Mouse (Mus musculus) limb, embryonic 13.5 days (tissue): ENCODE measurements around the gene Ugt3a2. TPM values are rescaled to one million over a fixed set of nuclear protein-coding genes. Genes with fewer than 3 reads are reported as not detected.

Source experiments
- ATAC-seq: fragments of 200-750 bp; cut with Nextera tagmentation; 2 replicates; pipeline ENCODE4 v1.8.0; 2017; ENCODE audit warnings: low read depth, moderate number of reproducible peaks, moderate TSS enrichment; ENCODE audit not compliant: low FRiP score
- H3K27ac ChIP-seq: fragments of 300-500 bp; sonication (generic); 2 replicates; pipeline ENCODE4 v1.5.1; 2015; ENCODE audit warnings: inconsistent platforms, mild to moderate bottlenecking, moderate library complexity
- H3K27me3 ChIP-seq: fragments of 300-500 bp; sonication (generic); 2 replicates; pipeline ENCODE4 v1.6.1; 2015; ENCODE audit warnings: mild to moderate bottlenecking, inconsistent platforms
- H3K36me3 ChIP-seq: fragments of 300-500 bp; sonication (generic); 2 replicates; pipeline ENCODE4 v1.6.1; 2015; ENCODE audit warnings: inconsistent platforms, mild to moderate bottlenecking, moderate library complexity
- H3K4me1 ChIP-seq: fragments of 300-500 bp; sonication (generic); 2 replicates; pipeline ENCODE4 v1.6.1; 2015; ENCODE audit warnings: inconsistent platforms
- H3K4me2 ChIP-seq: fragments of 300-500 bp; sonication (generic); replicated peaks from 2 replicates; pipeline ENCODE4 v1.6.1; 2015; ENCODE audit warnings: inconsistent platforms, mild to moderate bottlenecking, moderate library complexity
- H3K4me3 ChIP-seq: fragments of 300-500 bp; sonication (generic); 2 replicates; pipeline ENCODE4 v1.5.1; 2015; ENCODE audit warnings: moderate library complexity, mild to moderate bottlenecking, inconsistent platforms
- H3K9ac ChIP-seq: fragments of 300-500 bp; sonication (generic); 2 replicates; pipeline ENCODE4 v1.6.1; 2015; ENCODE audit warnings: mild to moderate bottlenecking, inconsistent platforms
- H3K9me3 ChIP-seq: fragments of 300-500 bp; sonication (generic); 2 replicates; pipeline ENCODE4 v1.6.1; 2016; ENCODE audit warnings: inconsistent platforms
- WGBS: fragments of 180-500 bp; shearing (Covaris S2); methylation state at CpG from one replicate; pipeline ENCODE4 v1.1.7; 2015; 5-methylcytosine and 5-hydroxymethylcytosine counted together
- polyA plus RNA-seq: library from polyadenylated mRNA; unstranded; fragments of >200 nt; fragmentation: Nextera tagmentation; extraction: Ambion mirVana; gene quantifications from 2 replicates; pipeline ENCODE4 v1.2.1, GENCODE M21; 2015

Gene Ugt3a2
- polyA plus RNA-seq, result not detected in 2 replicates

DNA sequence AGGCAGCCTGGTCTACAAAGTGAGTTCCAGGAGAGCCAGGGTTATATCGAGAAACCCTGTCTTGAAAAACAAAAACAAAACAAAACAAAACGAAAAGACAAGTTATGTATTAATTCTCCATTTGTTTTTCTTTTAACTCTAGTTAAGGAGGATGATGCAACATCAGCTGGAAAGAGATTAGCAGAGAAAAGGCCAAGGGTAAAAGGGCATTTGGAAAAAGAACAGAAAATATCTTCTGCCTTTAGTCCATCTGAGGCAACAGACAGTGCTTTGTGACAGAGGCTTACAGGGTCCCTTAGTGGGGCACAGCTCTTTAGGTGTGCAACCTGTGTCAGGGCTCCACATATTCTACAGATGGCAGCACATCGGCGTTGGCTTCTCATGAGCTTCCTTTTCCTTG is at the start of gene Ugt3a2:
Ugt3a2 (plus strand) TSS at position 210 of the 400 bp plus-strand sequence.
- Histone ChIP-seq H3K36me3 (no peaks in the 10 kb centered on the region), H3K4me1 (no peaks in the 10 kb centered on the region), H3K27me3 (no peaks in the 10 kb centered on the region), H3K4me2 (no peak within 1 kb of the TSS), H3K4me3 (no peak within 1 kb of the TSS), H3K9me3 (no peaks in the 10 kb centered on the region), H3K9ac (no peak within 1 kb of the TSS), H3K27ac (no peak within 1 kb of the TSS)
- ATAC-seq, result no peak
- WGBS, result 88% methylated on average over 4 of the region's 4 CpGs

- H3K9ac ChIP-seq, result no peak overlapping the region
- WGBS, result 65% methylated on average over 2 of the region's 2 CpGs
- no peak for ATAC-seq
- no peaks in the 10 kb centered on the region for H3K9me3 ChIP-seq
- H3K27ac ChIP-seq, result no peak overlapping the region
- H3K36me3 ChIP-seq, result no peaks in the 10 kb centered on the region
- no peak overlapping the region for H3K4me2 ChIP-seq
- H3K4me3 ChIP-seq, result no peak overlapping the region
- no peaks in the 10 kb centered on the region for H3K4me1 ChIP-seq
- no peaks in the 10 kb centered on the region for H3K27me3 ChIP-seq
Observed at GRCm38 (mm10) chr15:9289660-9290059, 45.7 kb upstream of the Ugt3a2 start.

GRCm38 (mm10) chr15:9305978-9306692 is 29.2 kb upstream of the Ugt3a2 start:
- no peaks in the 10 kb centered on the region for H3K27me3 ChIP-seq
- no peak overlapping the region for H3K9ac ChIP-seq
- no peak overlapping the region for H3K27ac ChIP-seq
- H3K4me2 ChIP-seq, result no peak overlapping the region
- H3K36me3 ChIP-seq, result no peaks in the 10 kb centered on the region
- no peaks in the 10 kb centered on the region for H3K4me1 ChIP-seq
- no peak for ATAC-seq
- WGBS, result 84% methylated on average over 8 of the region's 8 CpGs
- H3K9me3 ChIP-seq, result no peaks in the 10 kb centered on the region
- H3K4me3 ChIP-seq, result no peak overlapping the region

GRCm38 (mm10) chr15:9334596-9334995 is 754 bp upstream of the Ugt3a2 start:
- no peaks in the 10 kb centered on the region for H3K36me3 ChIP-seq
- no peak overlapping the region for H3K27ac ChIP-seq
- H3K4me2 ChIP-seq, result no peak overlapping the region
- no peaks in the 10 kb centered on the region for H3K27me3 ChIP-seq
- 67% methylated on average over 2 of the region's 2 CpGs for WGBS
- no peaks in the 10 kb centered on the region for H3K9me3 ChIP-seq
- no peak overlapping the region for H3K9ac ChIP-seq
- no peaks in the 10 kb centered on the region for H3K4me1 ChIP-seq
- H3K4me3 ChIP-seq, result no peak overlapping the region
- no peak for ATAC-seq

GRCm38 (mm10) chr15:9336616-9337015 is 1.3 kb downstream of the Ugt3a2 start:
- WGBS, result 83% methylated on average over 3 of the region's 3 CpGs

GRCm38 (mm10) chr15:9337021-9337420 is 1.7 kb downstream of the Ugt3a2 start:
- Histone ChIP-seq H3K4me2 (no peak overlapping the region), H3K4me3 (no peak overlapping the region), H3K27me3 (no peaks in the 10 kb centered on the region), H3K36me3 (no peaks in the 10 kb centered on the region), H3K27ac (no peak overlapping the region), H3K9ac (no peak overlapping the region), H3K4me1 (no peaks in the 10 kb centered on the region), H3K9me3 (no peaks in the 10 kb centered on the region)
- no peak for ATAC-seq
- 68% methylated on average over 3 of the region's 3 CpGs for WGBS

More at GRCm38 (mm10) chr15:9336616-9337015, 1.3 kb downstream of the Ugt3a2 start:
- no peaks in the 10 kb centered on the region for H3K27me3 ChIP-seq
- no peaks in the 10 kb centered on the region for H3K4me1 ChIP-seq
- H3K4me2 ChIP-seq, result no peak overlapping the region
- H3K9ac ChIP-seq, result no peak overlapping the region
- no peaks in the 10 kb centered on the region for H3K9me3 ChIP-seq
- H3K27ac ChIP-seq, result no peak overlapping the region
- no peaks in the 10 kb centered on the region for H3K36me3 ChIP-seq
- H3K4me3 ChIP-seq, result no peak overlapping the region
- ATAC-seq, result no peak

GRCm38 (mm10) chr15:9348739-9349138 is 13.4 kb downstream of the Ugt3a2 start:
- Histone ChIP-seq H3K4me1 (no peaks in the 10 kb centered on the region), H3K4me3 (no peak overlapping the region), H3K4me2 (no peak overlapping the region), H3K27me3 (no peaks in the 10 kb centered on the region), H3K9ac (no peak overlapping the region), H3K27ac (no peak overlapping the region), H3K9me3 (no peaks in the 10 kb centered on the region), H3K36me3 (no peaks in the 10 kb centered on the region)
- ATAC-seq, result no peak
- WGBS, result 59% methylated on average over 3 of the region's 3 CpGs

DNA sequence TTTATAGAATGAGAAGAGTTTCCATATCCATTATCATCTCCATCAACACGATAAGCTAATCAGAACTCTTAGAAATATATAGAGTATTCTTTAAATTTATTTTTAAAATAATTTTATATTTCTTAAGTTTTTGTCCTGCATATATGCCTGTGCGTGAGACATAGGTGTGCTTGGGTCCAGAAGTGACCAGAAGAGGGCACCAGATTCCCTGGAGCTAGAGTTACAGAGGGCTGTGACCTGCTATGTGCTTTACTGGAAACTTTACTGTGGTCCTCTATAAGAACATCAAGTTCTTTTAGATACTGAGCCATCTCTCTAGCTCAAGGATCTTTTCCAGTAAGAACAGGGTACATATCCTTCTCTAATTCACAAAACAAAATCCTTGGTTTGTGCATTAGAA is 27.5 kb downstream of the Ugt3a2 start:
- Histone ChIP-seq H3K4me1 (no peaks in the 10 kb centered on the region), H3K4me2 (no peak overlapping the region), H3K27ac (no peak overlapping the region), H3K27me3 (no peaks in the 10 kb centered on the region), H3K36me3 (no peaks in the 10 kb centered on the region), H3K4me3 (no peak overlapping the region), H3K9me3 (no peaks in the 10 kb centered on the region), H3K9ac (no peak overlapping the region)
- 63% methylated on average over 2 of the region's 2 CpGs for WGBS
- no peak for ATAC-seq

DNA sequence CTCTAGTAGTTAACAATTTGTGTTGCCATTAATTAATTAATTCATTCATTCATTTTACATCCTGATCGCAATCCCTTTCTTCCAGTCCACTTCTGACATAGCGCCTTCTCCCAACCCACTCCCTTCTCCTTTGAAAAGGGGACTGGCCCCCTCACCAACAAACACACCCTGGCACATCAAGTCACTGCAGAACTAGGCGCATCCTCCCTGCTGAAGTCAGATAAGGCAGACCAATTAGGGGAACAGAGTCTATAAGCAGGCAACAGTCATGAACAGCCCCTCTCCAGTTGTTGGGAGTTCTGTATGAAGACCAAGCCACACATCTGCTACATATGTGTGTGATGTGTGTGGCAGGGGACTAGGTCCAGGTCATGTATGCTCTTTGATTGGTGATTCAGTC is 33.4 kb downstream of the Ugt3a2 start:
- Histone ChIP-seq H3K27me3 (no peaks in the 10 kb centered on the region), H3K4me1 (no peaks in the 10 kb centered on the region), H3K36me3 (no peaks in the 10 kb centered on the region), H3K4me2 (no peak overlapping the region), H3K4me3 (no peak overlapping the region), H3K27ac (no peak overlapping the region), H3K9me3 (no peaks in the 10 kb centered on the region), H3K9ac (no peak overlapping the region)
- no peak for ATAC-seq
- WGBS, result 92% methylated on average over 3 of the region's 3 CpGs

DNA sequence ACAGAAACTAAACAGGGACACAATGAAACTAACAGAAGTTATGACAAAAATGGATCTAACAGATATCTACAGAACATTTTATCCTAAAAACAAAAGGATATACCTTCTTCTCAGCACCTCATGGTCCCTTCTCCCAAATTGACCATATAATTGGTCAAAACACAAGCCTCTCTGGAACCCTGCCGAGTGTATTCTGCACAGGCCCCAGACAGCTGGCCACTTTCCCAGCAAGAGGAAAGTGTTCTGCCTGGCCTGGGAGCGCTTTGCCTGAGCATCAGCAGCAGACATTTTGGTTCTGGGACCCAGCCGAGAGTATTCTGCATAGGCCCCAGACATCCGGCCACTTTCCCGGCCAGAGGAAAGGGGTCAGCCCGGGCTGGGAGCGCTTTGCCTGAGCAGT is 40.9 kb downstream of the Ugt3a2 start:
- Histone ChIP-seq H3K4me1 (no peaks in the 10 kb centered on the region), H3K4me3 (no peak overlapping the region), H3K9ac (no peak overlapping the region), H3K36me3 (no peaks in the 10 kb centered on the region), H3K27ac (no peak overlapping the region), H3K27me3 (no peaks in the 10 kb centered on the region), H3K9me3 (no peaks in the 10 kb centered on the region), H3K4me2 (no peak overlapping the region)
- no peak for ATAC-seq
- WGBS, result 86% methylated on average over 7 of the region's 7 CpGs

GRCm38 (mm10) chr15:9409475-9409874 is 74.1 kb downstream of the Ugt3a2 start:
- no peak for ATAC-seq
- H3K9me3 ChIP-seq, result no peaks in the 10 kb centered on the region
- H3K27me3 ChIP-seq, result no peaks in the 10 kb centered on the region
- H3K36me3 ChIP-seq, result no peaks in the 10 kb centered on the region
- no peak overlapping the region for H3K27ac ChIP-seq
- no peaks in the 10 kb centered on the region for H3K4me1 ChIP-seq
- H3K4me3 ChIP-seq, result no peak overlapping the region
- no peak overlapping the region for H3K4me2 ChIP-seq
- WGBS, result 91% methylated on average over 3 of the region's 3 CpGs
- H3K9ac ChIP-seq, result no peak overlapping the region
